9 mouse cellular contexts compared by ENCODE assay signal in genomic region chr4:83830891-83831880, GRCm38 (mm10).
DNase-seq lines count a peak whose midpoint lies in the region; ATAC-seq lines count a peak whose summit lies in the region.
"Had no signal": no experiment of that assay in that cellular context is flagged by ENCODE, and none has a peak within 500 bp of the region (broad histone marks: within the 10 kb centered on the region; RNA-seq: fewer than 3 reads in every experiment).

No protein-coding gene starts in this region.

- 64% methylated on average over 13 of the region's 13 CpGs for WGBS in forebrain, embryonic 10.5 days
- WGBS in forebrain, embryonic 12.5 days = 69% methylated on average over 13 of the region's 13 CpGs
- 28% methylated on average over 13 of the region's 13 CpGs for WGBS in embryonic facial prominence, embryonic 11.5 days
- 17% methylated on average over 13 of the region's 13 CpGs for WGBS in limb, embryonic 11.5 days

- no peak overlapping the region for H3K4me2 ChIP-seq in forebrain, embryonic 12.5 days
- no peak overlapping the region for H3K4me2 ChIP-seq in embryonic facial prominence, embryonic 11.5 days (ENCODE audit: low read depth, low read length)
- no peak overlapping the region for H3K4me2 ChIP-seq in limb, embryonic 11.5 days (ENCODE audit: low read depth, severe bottlenecking)
- H3K4me2 ChIP-seq: neural tube, embryonic 12.5 days had no signal

- ATAC-seq in forebrain, embryonic 12.5 days (ENCODE audit: low FRiP score) = no peak
- ATAC-seq in embryonic facial prominence, embryonic 11.5 days (replicated peaks; ENCODE audit: insufficient number of reproducible peaks, low FRiP score, low TSS enrichment, low read depth) = peak; percentile 90
- ATAC-seq in limb, embryonic 11.5 days (ENCODE audit: insufficient number of reproducible peaks, low FRiP score, low TSS enrichment, low read depth) = peak; percentile 93

- H3K9me3 ChIP-seq in forebrain, embryonic 10.5 days = no peaks in the 10 kb centered on the region
- H3K9me3 ChIP-seq in forebrain, embryonic 12.5 days = no peaks in the 10 kb centered on the region
- H3K9me3 ChIP-seq in embryonic facial prominence, embryonic 11.5 days (replicated peaks; ENCODE audit: control insufficient read depth, low read length) = no peaks in the 10 kb centered on the region
- no peaks in the 10 kb centered on the region for H3K9me3 ChIP-seq in limb, embryonic 11.5 days (ENCODE audit: control insufficient read depth, low read length)
- H3K9me3 ChIP-seq: neural tube, embryonic 12.5 days had no signal

- H3K4me3 ChIP-seq in forebrain, embryonic 10.5 days = no peak overlapping the region
- no peak overlapping the region for H3K4me3 ChIP-seq in forebrain, embryonic 12.5 days (replicated peaks)
- H3K4me3 ChIP-seq in embryonic facial prominence, embryonic 11.5 days (ENCODE audit: low read depth, low read length) = no peak overlapping the region
- H3K4me3 ChIP-seq in limb, embryonic 11.5 days (ENCODE audit: low read depth, low read length) = no peak overlapping the region
- H3K4me3 ChIP-seq: neural tube, embryonic 12.5 days had no signal

- peak; percentile 38 for DNase-seq in forebrain, embryonic 10.5 days (ENCODE audit: extremely low spot score, low spot score)
- peak; percentile 93 for DNase-seq in embryonic facial prominence, embryonic 11.5 days (ENCODE audit: low spot score)
- DNase-seq in heart, postnatal 10 days = peak; percentile 43 to 48
- peak; percentile 70 for DNase-seq in limb, embryonic 11.5 days (ENCODE audit: low spot score)
- no peak for DNase-seq in ovary, postnatal 36 days (ENCODE audit: low spot score)
- no peak for DNase-seq in thymus, postnatal 36 days
- DNase-seq in frontal cortex, postnatal 36 days (ENCODE audit: low spot score in 2 of 2) = no peak

- H3K4me1 ChIP-seq in forebrain, embryonic 10.5 days = peaks cover 11% of the 10 kb centered on the region
- H3K4me1 ChIP-seq in forebrain, embryonic 12.5 days = no peaks in the 10 kb centered on the region
- H3K4me1 ChIP-seq in embryonic facial prominence, embryonic 11.5 days (ENCODE audit: control insufficient read depth, insufficient read depth, low read length) = no peaks in the 10 kb centered on the region; the same call in 1 of the 2 replicates
- H3K4me1 ChIP-seq in limb, embryonic 11.5 days (ENCODE audit: control insufficient read depth, insufficient read depth, low read length) = peaks cover 8% of the 10 kb centered on the region
- H3K4me1 ChIP-seq: neural tube, embryonic 12.5 days had no signal

- intact Hi-C loops in heart, postnatal 10 days (cut with DNase I) = no loop called here

- no peak overlapping the region for H3K9ac ChIP-seq in forebrain, embryonic 12.5 days
- H3K9ac ChIP-seq in embryonic facial prominence, embryonic 11.5 days (replicated peaks; ENCODE audit: low read length) = no peak overlapping the region
- H3K9ac ChIP-seq in limb, embryonic 11.5 days (ENCODE audit: low read length) = no peak overlapping the region
- H3K9ac ChIP-seq: neural tube, embryonic 12.5 days had no signal

- no peaks in the 10 kb centered on the region for H3K27me3 ChIP-seq in forebrain, embryonic 10.5 days (ENCODE audit: poor library complexity, severe bottlenecking)
- no peaks in the 10 kb centered on the region for H3K27me3 ChIP-seq in forebrain, embryonic 12.5 days
- H3K27me3 ChIP-seq in embryonic facial prominence, embryonic 11.5 days (ENCODE audit: control insufficient read depth, insufficient read depth, low read length) = no peaks in the 10 kb centered on the region
- H3K27me3 ChIP-seq in limb, embryonic 11.5 days (ENCODE audit: control insufficient read depth, insufficient read depth, low read length) = no peaks in the 10 kb centered on the region
- H3K27me3 ChIP-seq: neural tube, embryonic 12.5 days had no signal

- H3K36me3 ChIP-seq in forebrain, embryonic 10.5 days (replicated peaks) = no peaks in the 10 kb centered on the region
- H3K36me3 ChIP-seq in forebrain, embryonic 12.5 days (replicated peaks) = no peaks in the 10 kb centered on the region
- no peaks in the 10 kb centered on the region for H3K36me3 ChIP-seq in embryonic facial prominence, embryonic 11.5 days (replicated peaks; ENCODE audit: control insufficient read depth, insufficient read depth, low read depth, low read length)
- no peaks in the 10 kb centered on the region for H3K36me3 ChIP-seq in limb, embryonic 11.5 days (ENCODE audit: control insufficient read depth, insufficient read depth, low read length)
- H3K36me3 ChIP-seq: neural tube, embryonic 12.5 days had no signal

- H3K27ac ChIP-seq in forebrain, embryonic 10.5 days = no peak overlapping the region; the same call in 1 of the 2 replicates
- H3K27ac ChIP-seq in forebrain, embryonic 12.5 days = no peak overlapping the region
- H3K27ac ChIP-seq in embryonic facial prominence, embryonic 11.5 days (replicated peaks; ENCODE audit: low read depth, low read length) = peak overlapping the region; percentile 8; the same call in 1 of the 2 replicates
- H3K27ac ChIP-seq in limb, embryonic 11.5 days (replicated peaks; ENCODE audit: low read depth, low read length) = 0 out of 2 replicates have a peak overlapping the region, but pooled peaks have one; percentile 36
- H3K27ac ChIP-seq: neural tube, embryonic 12.5 days had no signal

Comparison
In these comparisons a context has a peak if more than half of its experiments do, and no peak if none do; other contexts are left out.
1. DNase-seq: peak in forebrain, embryonic 10.5 days (single experiment), embryonic facial prominence, embryonic 11.5 days (single experiment), heart, postnatal 10 days (2 of 2) and limb, embryonic 11.5 days (single experiment); none in ovary, postnatal 36 days (single experiment), thymus, postnatal 36 days (0 of 2) and frontal cortex, postnatal 36 days (0 of 2).
2. H3K27ac ChIP-seq: peak in embryonic facial prominence, embryonic 11.5 days (single experiment) and limb, embryonic 11.5 days (single experiment); none in forebrain, embryonic 10.5 days (single experiment) and forebrain, embryonic 12.5 days (single experiment).